Mouse (Mus musculus) heart, embryonic 13.5 days (tissue): ENCODE results near the gene Mcpt1. TPM values are rescaled to one million over a fixed set of nuclear protein-coding genes. Genes with fewer than 3 reads are reported as not detected.
"Not testable (repeated sequence)": the region's sequence is repeated elsewhere in the genome, so short reads cannot be mapped to it uniquely, and the experiment has no call there.

ENCODE experiments used
- ATAC-seq: fragments of 200-750 bp; cut with Nextera tagmentation; 2 replicates; pipeline ENCODE4 v1.8.0; 2017; ENCODE audit warnings: moderate TSS enrichment; ENCODE audit not compliant: insufficient number of reproducible peaks, low FRiP score, low TSS enrichment; ENCODE audit errors: extremely low read depth
- H3K27ac ChIP-seq: fragments of 300-500 bp; sonication (generic); replicated peaks from 2 replicates; pipeline ENCODE4 v1.5.1; 2015; ENCODE audit warnings: moderate library complexity, mild to moderate bottlenecking, inconsistent platforms
- H3K27me3 ChIP-seq: fragments of 300-500 bp; sonication (generic); replicated peaks from 2 replicates; pipeline ENCODE4 v1.6.1; 2015; ENCODE audit warnings: mild to moderate bottlenecking, inconsistent platforms
- H3K36me3 ChIP-seq: fragments of 300-500 bp; sonication (generic); 2 replicates; pipeline ENCODE4 v1.6.1; 2015; ENCODE audit warnings: mild to moderate bottlenecking, inconsistent platforms
- H3K4me1 ChIP-seq: fragments of 300-500 bp; sonication (generic); 2 replicates; pipeline ENCODE4 v1.6.1; 2015; ENCODE audit warnings: inconsistent platforms
- H3K4me2 ChIP-seq: fragments of 300-500 bp; sonication (generic); 2 replicates; pipeline ENCODE4 v1.6.1; 2015; ENCODE audit warnings: inconsistent platforms, mild to moderate bottlenecking, moderate library complexity
- H3K4me3 ChIP-seq: fragments of 300-500 bp; sonication (generic); 2 replicates; pipeline ENCODE4 v1.5.1; 2015; ENCODE audit warnings: moderate library complexity, mild to moderate bottlenecking, inconsistent platforms
- H3K9ac ChIP-seq: fragments of 300-500 bp; sonication (generic); 2 replicates; pipeline ENCODE4 v1.6.1; 2015; ENCODE audit warnings: inconsistent platforms, mild to moderate bottlenecking, moderate library complexity
- H3K9me3 ChIP-seq: fragments of 300-500 bp; sonication (generic); 2 replicates; pipeline ENCODE4 v1.6.1; 2016; ENCODE audit warnings: inconsistent platforms
- WGBS: fragments of 180-500 bp; shearing (Covaris S2); methylation state at CpG from one replicate; pipeline ENCODE4 v1.1.7; 2015; ENCODE audit warnings: mixed read lengths; 5-methylcytosine and 5-hydroxymethylcytosine counted together
- polyA plus RNA-seq: library from polyadenylated mRNA; unstranded; fragments of >200 nt; fragmentation: Nextera tagmentation; extraction: Ambion mirVana; gene quantifications from 2 replicates; pipeline ENCODE4 v1.2.1, GENCODE M21; 2015

Gene Mcpt1
- polyA plus RNA-seq, result not detected in 2 replicates

DNA sequence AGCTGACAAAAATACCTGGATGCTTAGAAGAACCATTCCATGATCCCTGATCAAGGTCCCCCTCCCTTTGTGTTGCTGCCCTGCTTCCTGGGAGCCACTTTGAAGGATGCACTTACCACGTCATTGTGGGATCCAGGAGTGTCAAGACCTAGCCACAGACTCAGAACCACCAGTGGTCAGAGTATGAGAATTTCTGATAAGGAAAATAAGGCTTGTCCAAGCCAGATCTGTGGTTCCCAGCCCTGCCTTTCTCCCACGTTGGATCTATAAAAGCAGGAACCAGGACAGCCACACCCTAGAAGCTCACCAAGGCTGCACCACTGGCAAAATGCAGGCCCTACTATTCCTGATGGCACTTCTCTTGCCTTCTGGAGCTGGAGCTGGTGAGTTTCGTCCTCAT lies at the start of gene Mcpt1:
Mcpt1 (plus strand) TSS at position 301 of the 400 bp plus-strand sequence.
- WGBS, result 71% methylated on average over 3 of the region's 3 CpGs
- H3K27ac ChIP-seq, ATAC-seq, H3K27me3 ChIP-seq, H3K36me3 ChIP-seq, H3K9me3 ChIP-seq, H3K9ac ChIP-seq, H3K4me3 ChIP-seq, H3K4me2 ChIP-seq, H3K4me1 ChIP-seq: not testable (repeated sequence)

DNA sequence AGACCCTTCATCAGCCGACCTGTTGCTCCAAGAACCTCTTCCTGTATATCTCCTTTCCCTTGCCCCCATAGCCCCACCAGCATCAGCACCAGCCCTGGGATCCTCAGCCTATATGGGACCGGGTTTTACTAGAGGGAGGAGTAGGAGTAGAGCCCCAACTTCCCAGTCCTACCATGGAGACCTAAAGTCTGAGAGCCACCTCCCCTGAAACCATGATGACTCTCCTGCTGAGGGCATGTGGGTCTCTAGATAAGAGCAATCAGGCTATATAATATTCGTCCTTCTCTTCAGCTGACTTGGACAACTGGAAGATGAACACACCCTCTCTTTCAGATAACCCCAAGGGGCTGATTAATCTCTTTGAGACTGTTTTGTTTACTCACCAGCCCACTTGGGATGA lies 30.3 kb upstream of the Mcpt1 start:
- 76% methylated on average over 2 of the region's 3 CpGs for WGBS
- not testable (repeated sequence) for H3K4me2 ChIP-seq, ATAC-seq, H3K4me1 ChIP-seq, H3K27me3 ChIP-seq, H3K4me3 ChIP-seq, H3K36me3 ChIP-seq, H3K9me3 ChIP-seq, H3K27ac ChIP-seq, H3K9ac ChIP-seq

GRCm38 (mm10) chr14:56013147-56013546 lies 4.6 kb upstream of the Mcpt1 start:
- no peaks in the 10 kb centered on the region for H3K4me1 ChIP-seq
- H3K36me3 ChIP-seq, result no peaks in the 10 kb centered on the region
- no peak overlapping the region for H3K27ac ChIP-seq
- no peak overlapping the region for H3K4me2 ChIP-seq
- WGBS, result 54% methylated on average over 3 of the region's 3 CpGs
- no peak overlapping the region for H3K9ac ChIP-seq
- no peak overlapping the region for H3K4me3 ChIP-seq
- H3K27me3 ChIP-seq, result no peaks in the 10 kb centered on the region
- no peak for ATAC-seq
- H3K9me3 ChIP-seq, result no peaks in the 10 kb centered on the region

GRCm38 (mm10) chr14:56013924-56014323 lies 3.8 kb upstream of the Mcpt1 start:
- 81% methylated on average over 2 of the region's 2 CpGs for WGBS
- no peak for ATAC-seq
- Histone ChIP-seq H3K4me1 (no peaks in the 10 kb centered on the region), H3K9me3 (no peaks in the 10 kb centered on the region), H3K4me2 (no peak overlapping the region), H3K4me3 (no peak overlapping the region), H3K9ac (no peak overlapping the region), H3K27me3 (no peaks in the 10 kb centered on the region), H3K36me3 (no peaks in the 10 kb centered on the region), H3K27ac (no peak overlapping the region)

GRCm38 (mm10) chr14:56019446-56019845 lies 1.7 kb downstream of the Mcpt1 start:
- H3K27me3 ChIP-seq, result no peaks in the 10 kb centered on the region
- H3K36me3 ChIP-seq, result no peaks in the 10 kb centered on the region
- H3K4me2 ChIP-seq, result no peak overlapping the region
- WGBS, result 32% methylated on average over 1 of the region's 1 CpGs
- no peak overlapping the region for H3K9ac ChIP-seq
- no peaks in the 10 kb centered on the region for H3K4me1 ChIP-seq
- H3K4me3 ChIP-seq, result no peak overlapping the region
- H3K27ac ChIP-seq, result no peak overlapping the region
- no peak for ATAC-seq
- H3K9me3 ChIP-seq, result no peaks in the 10 kb centered on the region

DNA sequence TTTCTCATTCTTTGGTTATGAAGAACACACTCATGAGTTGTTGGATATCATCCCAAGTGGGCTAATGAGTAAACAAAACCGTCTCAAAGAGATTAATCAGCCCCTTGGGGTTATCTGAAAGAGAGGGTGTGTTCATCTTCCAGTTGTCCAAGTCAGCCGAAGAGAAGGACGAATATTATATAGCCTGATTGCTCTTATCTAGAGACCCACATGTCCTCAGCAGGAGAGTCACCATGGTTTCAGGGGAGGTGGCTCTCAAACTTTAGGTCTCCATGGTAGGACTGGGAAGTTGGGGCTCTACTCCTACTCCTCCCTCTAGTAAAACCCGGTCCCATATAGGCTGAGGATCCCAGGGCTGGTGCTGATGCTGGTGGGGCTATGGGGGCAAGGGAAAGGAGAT lies 3.5 kb downstream of the Mcpt1 start:
- WGBS, result 54% methylated on average over 4 of the region's 4 CpGs
- not testable (repeated sequence) for H3K4me1 ChIP-seq, H3K27ac ChIP-seq, H3K27me3 ChIP-seq, H3K4me3 ChIP-seq, H3K36me3 ChIP-seq, H3K9me3 ChIP-seq, H3K4me2 ChIP-seq, H3K9ac ChIP-seq, ATAC-seq

GRCm38 (mm10) chr14:56030395-56030794 lies 12.6 kb downstream of the Mcpt1 start, which contains the start of gene Mcpt9:
Mcpt9 (minus strand) TSS chr14:56030495.
- 57% methylated on average over 3 of the region's 3 CpGs for WGBS
- not testable (repeated sequence) for H3K4me3 ChIP-seq

GRCm38 (mm10) chr14:56034433-56034832 lies 16.7 kb downstream of the Mcpt1 start:
- 61% methylated on average over 2 of the region's 2 CpGs for WGBS
- H3K27me3 ChIP-seq, result no peaks in the 10 kb centered on the region
- no peak overlapping the region for H3K4me2 ChIP-seq
- no peak for ATAC-seq
- H3K27ac ChIP-seq, result no peak overlapping the region
- H3K4me1 ChIP-seq, result peaks cover 3% of the 10 kb centered on the region; the same call in 1 of the 2 replicates
- no peak overlapping the region for H3K4me3 ChIP-seq
- no peak overlapping the region for H3K9ac ChIP-seq
- H3K36me3 ChIP-seq, result no peaks in the 10 kb centered on the region
- no peaks in the 10 kb centered on the region for H3K9me3 ChIP-seq

More at GRCm38 (mm10) chr14:56030395-56030794, 12.6 kb downstream of the Mcpt1 start, which contains the start of gene Mcpt9:
- H3K4me1 ChIP-seq, H3K27ac ChIP-seq, ATAC-seq, H3K9ac ChIP-seq, H3K9me3 ChIP-seq, H3K36me3 ChIP-seq, H3K27me3 ChIP-seq, H3K4me2 ChIP-seq: not testable (repeated sequence)

- H3K27ac ChIP-seq, H3K36me3 ChIP-seq, H3K9me3 ChIP-seq, H3K4me1 ChIP-seq, ATAC-seq, H3K27me3 ChIP-seq, H3K4me3 ChIP-seq, H3K9ac ChIP-seq, H3K4me2 ChIP-seq: not testable (repeated sequence)
- 35% methylated on average over 1 of the region's 1 CpGs for WGBS
Measured at GRCm38 (mm10) chr14:56041792-56042191, 24.0 kb downstream of the Mcpt1 start, which contains the start of gene Mcpt2. Mcpt2 (plus strand) TSS chr14:56042041.

DNA sequence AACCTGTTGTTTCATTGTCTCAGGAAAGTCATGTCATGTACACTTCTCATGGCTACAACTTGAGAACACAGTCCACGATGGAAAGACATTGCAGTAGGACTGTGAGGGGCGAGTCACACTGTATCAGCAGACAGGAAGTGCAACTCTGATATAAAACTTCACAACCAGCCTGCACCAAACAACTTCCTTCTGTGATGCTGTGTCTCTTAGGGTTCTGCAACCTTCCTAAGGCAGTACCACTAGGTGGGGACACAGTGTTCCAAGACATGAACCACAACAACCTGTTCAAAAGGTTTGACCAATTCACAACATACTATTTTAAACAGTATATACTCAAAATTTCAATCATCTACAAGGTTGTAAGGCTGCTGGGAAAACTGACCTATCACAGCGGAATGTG lies 37.6 kb downstream of the Mcpt1 start:
- ATAC-seq, result no peak
- peak overlapping the region; percentile 24 for H3K27ac ChIP-seq

GRCm38 (mm10) chr14:56057722-56058121 lies 40.0 kb downstream of the Mcpt1 start:
- no peak for ATAC-seq
- 19% methylated on average over 4 of the region's 4 CpGs for WGBS

More for the DNA sequence above, 37.6 kb downstream of the Mcpt1 start:
- no peaks in the 10 kb centered on the region for H3K36me3 ChIP-seq
- 60% methylated on average over 3 of the region's 3 CpGs for WGBS
- H3K4me3 ChIP-seq, result no peak overlapping the region
- H3K4me1 ChIP-seq, result peaks cover 17% of the 10 kb centered on the region
- H3K9me3 ChIP-seq, result no peaks in the 10 kb centered on the region
- H3K27me3 ChIP-seq, result no peaks in the 10 kb centered on the region
- no peak overlapping the region for H3K9ac ChIP-seq
- H3K4me2 ChIP-seq, result no peak overlapping the region

GRCm38 (mm10) chr14:56062213-56062612 lies 44.4 kb downstream of the Mcpt1 start, which contains the start of gene Mcpt4:
Mcpt4 (minus strand) TSS chr14:56062313.
- not testable (repeated sequence) for H3K27me3 ChIP-seq, H3K9me3 ChIP-seq, H3K27ac ChIP-seq, H3K4me2 ChIP-seq, H3K4me1 ChIP-seq, H3K36me3 ChIP-seq, H3K4me3 ChIP-seq, ATAC-seq, H3K9ac ChIP-seq
- 44% methylated on average over 3 of the region's 3 CpGs for WGBS

More at GRCm38 (mm10) chr14:56057722-56058121, 40.0 kb downstream of the Mcpt1 start:
- Histone ChIP-seq H3K9ac (no peak overlapping the region), H3K9me3 (no peaks in the 10 kb centered on the region), H3K27me3 (no peaks in the 10 kb centered on the region), H3K4me1 (peaks cover 17% of the 10 kb centered on the region), H3K4me3 (no peak overlapping the region), H3K27ac (no peak overlapping the region), H3K36me3 (no peaks in the 10 kb centered on the region), H3K4me2 (no peak overlapping the region)
